Mouse (Mus musculus): Measurements from ENCODE around the gene Mpped2.

Gene Mpped2

GRCm38 (mm10) chr2:106729951-106730564 is 37.0 kb downstream of the Mpped2 start:
- Histone ChIP-seq H3K27me3 (ENCODE audit: insufficient read depth, low read length) (no peaks in the 10 kb centered on the region), H3K9me3 (ENCODE audit: low read length) (no peaks in the 10 kb centered on the region), H3K4me3 (replicated peaks; ENCODE audit: low read length) (no peak overlapping the region), H3K36me3 (ENCODE audit: insufficient read depth, low read length) (0 out of 2 replicates have a peak, but pooled peaks cover 5% of the 10 kb centered on the region), H3K4me1 (replicated peaks; ENCODE audit: low read depth, low read length) (peaks cover 17% of the 10 kb centered on the region)
- TF ChIP-seq CTCF (conservative IDR thresholded peaks at IDR 0.05; ENCODE audit: low read length) (no peak), POU5F1 (IDR thresholded peaks at IDR 0.05; ENCODE audit: borderline replicate concordance, low read length) (no peak), NANOG (IDR thresholded peaks at IDR 0.05; ENCODE audit: borderline replicate concordance, low read length) (no peak)

GRCm38 (mm10) chr2:106730608-106731007 is 37.5 kb downstream of the Mpped2 start:
- Histone ChIP-seq H3K4me1 (replicated peaks; ENCODE audit: low read depth, low read length) (peaks cover 17% of the 10 kb centered on the region), H3K4me3 (replicated peaks; ENCODE audit: low read length) (no peak overlapping the region), H3K27me3 (ENCODE audit: insufficient read depth, low read length) (no peaks in the 10 kb centered on the region), H3K9me3 (ENCODE audit: low read length) (no peaks in the 10 kb centered on the region), H3K36me3 (ENCODE audit: insufficient read depth, low read length) (no peaks in the 10 kb centered on the region)
- TF ChIP-seq NANOG (IDR thresholded peaks at IDR 0.05; ENCODE audit: borderline replicate concordance, low read length), result no peak
- TF ChIP-seq CTCF (conservative IDR thresholded peaks at IDR 0.05; ENCODE audit: low read length), result no peak
- no peak for TF ChIP-seq POU5F1 (IDR thresholded peaks at IDR 0.05; ENCODE audit: borderline replicate concordance, low read length)

GRCm38 (mm10) chr2:106731478-106731877 is 38.4 kb downstream of the Mpped2 start:
- no peak overlapping the region for H3K4me3 ChIP-seq (replicated peaks; ENCODE audit: low read length)
- peaks cover 6% of the 10 kb centered on the region for H3K9me3 ChIP-seq (ENCODE audit: low read length)
- H3K4me1 ChIP-seq (replicated peaks; ENCODE audit: low read depth, low read length), result peaks cover 17% of the 10 kb centered on the region

DNA sequence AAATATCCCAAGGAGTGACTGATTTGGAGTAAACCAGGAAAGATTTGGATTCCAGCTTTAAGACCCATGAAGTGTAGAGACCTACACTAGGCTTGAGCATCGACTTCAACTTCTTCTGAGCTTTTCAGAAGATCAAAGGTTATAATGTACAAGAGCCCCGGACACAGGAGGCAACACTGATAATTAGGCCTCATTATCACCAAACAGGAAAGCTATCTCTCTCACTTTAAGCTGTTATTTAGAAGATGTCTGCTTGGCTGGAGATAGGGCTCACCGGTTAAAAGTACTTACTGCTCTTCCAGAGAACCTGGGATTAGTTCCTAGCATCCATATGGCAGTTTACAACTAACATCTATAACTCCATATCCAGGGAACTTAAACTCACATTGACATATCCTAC is 39.1 kb downstream of the Mpped2 start:
- Histone ChIP-seq H3K9me3 (ENCODE audit: low read length) (peaks cover 10% of the 10 kb centered on the region), H3K36me3 (ENCODE audit: insufficient read depth, low read length) (0 out of 2 replicates have a peak, but pooled peaks cover 4% of the 10 kb centered on the region), H3K27me3 (ENCODE audit: insufficient read depth, low read length) (no peaks in the 10 kb centered on the region), H3K4me1 (replicated peaks; ENCODE audit: low read depth, low read length) (peaks cover 17% of the 10 kb centered on the region), H3K4me3 (replicated peaks; ENCODE audit: low read length) (no peak overlapping the region)
- no peak for TF ChIP-seq POU5F1 (IDR thresholded peaks at IDR 0.05; ENCODE audit: borderline replicate concordance, low read length)
- no peak for TF ChIP-seq CTCF (conservative IDR thresholded peaks at IDR 0.05; ENCODE audit: low read length)
- no peak for TF ChIP-seq NANOG (IDR thresholded peaks at IDR 0.05; ENCODE audit: borderline replicate concordance, low read length)

More at GRCm38 (mm10) chr2:106731478-106731877, 38.4 kb downstream of the Mpped2 start:
- TF ChIP-seq CTCF (conservative IDR thresholded peaks at IDR 0.05; ENCODE audit: low read length) (no peak), NANOG (IDR thresholded peaks at IDR 0.05; ENCODE audit: borderline replicate concordance, low read length) (no peak), POU5F1 (IDR thresholded peaks at IDR 0.05; ENCODE audit: borderline replicate concordance, low read length) (no peak)
- no peaks in the 10 kb centered on the region for H3K27me3 ChIP-seq (ENCODE audit: insufficient read depth, low read length)
- H3K36me3 ChIP-seq (ENCODE audit: insufficient read depth, low read length), result 0 out of 2 replicates have a peak, but pooled peaks cover 2% of the 10 kb centered on the region

GRCm38 (mm10) chr2:106733396-106733795 is 40.3 kb downstream of the Mpped2 start:
- Histone ChIP-seq H3K9me3 (ENCODE audit: low read length) (peaks cover 10% of the 10 kb centered on the region), H3K36me3 (ENCODE audit: insufficient read depth, low read length) (0 out of 2 replicates have a peak, but pooled peaks cover 4% of the 10 kb centered on the region), H3K27me3 (ENCODE audit: insufficient read depth, low read length) (no peaks in the 10 kb centered on the region), H3K4me1 (replicated peaks; ENCODE audit: low read depth, low read length) (peaks cover 17% of the 10 kb centered on the region), H3K4me3 (replicated peaks; ENCODE audit: low read length) (no peak overlapping the region)
- TF ChIP-seq POU5F1 (IDR thresholded peaks at IDR 0.05; ENCODE audit: borderline replicate concordance, low read length) (no peak), NANOG (IDR thresholded peaks at IDR 0.05; ENCODE audit: borderline replicate concordance, low read length) (no peak), CTCF (conservative IDR thresholded peaks at IDR 0.05; ENCODE audit: low read length) (no peak)

- TF ChIP-seq POU5F1 (IDR thresholded peaks at IDR 0.05; ENCODE audit: borderline replicate concordance, low read length) (no peak), NANOG (IDR thresholded peaks at IDR 0.05; ENCODE audit: borderline replicate concordance, low read length) (no peak), CTCF (conservative IDR thresholded peaks at IDR 0.05; ENCODE audit: low read length) (no peak)
- H3K27me3 ChIP-seq (ENCODE audit: insufficient read depth, low read length), result no peaks in the 10 kb centered on the region
- 0 out of 2 replicates have a peak, but pooled peaks cover 4% of the 10 kb centered on the region for H3K36me3 ChIP-seq (ENCODE audit: insufficient read depth, low read length)
- peaks cover 17% of the 10 kb centered on the region for H3K4me1 ChIP-seq (replicated peaks; ENCODE audit: low read depth, low read length)
- H3K9me3 ChIP-seq (ENCODE audit: low read length), result peaks cover 10% of the 10 kb centered on the region
- H3K4me3 ChIP-seq (replicated peaks; ENCODE audit: low read length), result no peak overlapping the region
Measured at GRCm38 (mm10) chr2:106734004-106734403, 40.9 kb downstream of the Mpped2 start.

- Histone ChIP-seq H3K4me1 (replicated peaks; ENCODE audit: low read depth, low read length) (peaks cover 10% of the 10 kb centered on the region), H3K9me3 (ENCODE audit: low read length) (peaks cover 10% of the 10 kb centered on the region), H3K4me3 (replicated peaks; ENCODE audit: low read length) (no peak overlapping the region), H3K36me3 (ENCODE audit: insufficient read depth, low read length) (0 out of 2 replicates have a peak, but pooled peaks cover 4% of the 10 kb centered on the region), H3K27me3 (ENCODE audit: insufficient read depth, low read length) (no peaks in the 10 kb centered on the region)
- TF ChIP-seq POU5F1 (IDR thresholded peaks at IDR 0.05; ENCODE audit: borderline replicate concordance, low read length), result no peak
- TF ChIP-seq NANOG (IDR thresholded peaks at IDR 0.05; ENCODE audit: borderline replicate concordance, low read length), result no peak
- no peak for TF ChIP-seq CTCF (conservative IDR thresholded peaks at IDR 0.05; ENCODE audit: low read length)
Measured at GRCm38 (mm10) chr2:106735211-106735610, 42.1 kb downstream of the Mpped2 start.

DNA sequence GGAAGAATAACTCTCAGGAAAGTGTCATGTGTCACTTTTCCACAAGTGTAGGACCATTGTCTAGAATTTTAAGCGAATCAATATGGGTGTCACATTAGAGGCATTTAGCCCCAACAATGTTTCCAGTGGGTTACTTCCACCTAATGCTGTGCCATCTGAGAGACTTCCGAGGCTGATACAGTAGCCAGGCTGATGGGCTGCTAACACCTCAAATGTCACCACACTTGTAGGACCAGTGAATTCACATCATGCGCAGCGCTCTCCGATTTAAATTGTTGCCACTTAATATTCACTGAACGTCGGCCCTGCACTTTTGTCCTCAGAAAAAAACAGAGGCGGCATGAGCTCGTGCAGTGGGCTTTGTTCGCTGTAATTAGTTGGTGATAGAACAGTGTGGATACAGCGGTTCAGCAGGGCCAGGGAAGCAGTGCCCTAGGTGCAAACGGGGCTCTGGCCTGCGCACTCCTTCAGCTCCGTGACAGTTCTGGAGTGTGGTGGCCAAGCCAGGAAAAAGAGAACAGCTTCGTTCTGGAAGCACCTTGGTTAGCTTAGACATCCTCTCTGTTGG is 42.8 kb downstream of the Mpped2 start:
- Histone ChIP-seq H3K27me3 (ENCODE audit: insufficient read depth, low read length) (no peaks in the 10 kb centered on the region), H3K9me3 (ENCODE audit: low read length) (peaks cover 10% of the 10 kb centered on the region), H3K4me1 (replicated peaks; ENCODE audit: low read depth, low read length) (peaks cover 3% of the 10 kb centered on the region; the same call in 1 of the 2 replicates), H3K4me3 (replicated peaks; ENCODE audit: low read length) (no peak overlapping the region), H3K36me3 (ENCODE audit: insufficient read depth, low read length) (0 out of 2 replicates have a peak, but pooled peaks cover 4% of the 10 kb centered on the region)
- TF ChIP-seq CTCF (conservative IDR thresholded peaks at IDR 0.05; ENCODE audit: low read length) (no peak), POU5F1 (IDR thresholded peaks at IDR 0.05; ENCODE audit: borderline replicate concordance, low read length) (no peak), NANOG (IDR thresholded peaks at IDR 0.05; ENCODE audit: borderline replicate concordance, low read length) (no peak)
